Mouse (Mus musculus): ENCODE measurements at regions not wholly inside any gene's neighbourhood (a gene's known extent, or its start where the extent isn't known, plus 50 kb on each side); places are given as distances from the start of the nearest gene placed in this dataset.

- H3K79me2 ChIP-seq (ENCODE audit: control insufficient read depth, insufficient read depth): no peaks in the 10 kb centered on the region
- H3K4me3 ChIP-seq (ENCODE audit: insufficient read depth, poor library complexity, severe bottlenecking): no peak overlapping the region
- no peaks in the 10 kb centered on the region for H3K79me3 ChIP-seq (ENCODE audit: low read depth)
- no peaks in the 10 kb centered on the region for H3K27me3 ChIP-seq (ENCODE audit: control insufficient read depth, insufficient read depth, insufficient read length)
- no peaks in the 10 kb centered on the region for H3K36me3 ChIP-seq (ENCODE audit: control insufficient read depth, insufficient read depth)
- H3ac ChIP-seq (ENCODE audit: control insufficient read depth, insufficient read length, low read depth): no peak overlapping the region
- TF ChIP-seq MYOG (IDR thresholded peaks at IDR 0.05; ENCODE audit: control insufficient read depth, extremely low read depth, insufficient read length): no peak
- TF ChIP-seq FOSL1 (IDR thresholded peaks at IDR 0.05; ENCODE audit: insufficient read depth, low read length, poor library complexity, severe bottlenecking): no peak
- TF ChIP-seq MYOD1 (IDR thresholded peaks at IDR 0.05; ENCODE audit: control insufficient read depth, insufficient read length, low read depth): no peak
- no peak for TF ChIP-seq MAX (IDR thresholded peaks at IDR 0.05)
- no peak for TF ChIP-seq USF1 (IDR thresholded peaks at IDR 0.05; ENCODE audit: low read depth)
- TF ChIP-seq CEBPB (IDR thresholded peaks at IDR 0.05; ENCODE audit: low read depth): no peak
- no peak for TF ChIP-seq CTCF (IDR thresholded peaks at IDR 0.05; ENCODE audit: control insufficient read depth, insufficient read depth, insufficient read length)
These were observed 99.7 kb downstream of the Gadd45g start for GRCm38 (mm10) chr13:51946171-51946570.

GRCm38 (mm10) chr13:51948896-51949295 is 102.4 kb downstream of the Gadd45g start:
- TF ChIP-seq CEBPB (IDR thresholded peaks at IDR 0.05; ENCODE audit: low read depth) (no peak), MAX (IDR thresholded peaks at IDR 0.05) (no peak), USF1 (IDR thresholded peaks at IDR 0.05; ENCODE audit: low read depth) (no peak), CTCF (IDR thresholded peaks at IDR 0.05; ENCODE audit: control insufficient read depth, insufficient read depth, insufficient read length) (no peak), MYOD1 (IDR thresholded peaks at IDR 0.05; ENCODE audit: control insufficient read depth, insufficient read length, low read depth) (no peak), FOSL1 (IDR thresholded peaks at IDR 0.05; ENCODE audit: insufficient read depth, low read length, poor library complexity, severe bottlenecking) (no peak), MYOG (IDR thresholded peaks at IDR 0.05; ENCODE audit: control insufficient read depth, extremely low read depth, insufficient read length) (no peak)
- H3K36me3 ChIP-seq (ENCODE audit: control insufficient read depth, insufficient read depth): no peaks in the 10 kb centered on the region
- no peak overlapping the region for H3ac ChIP-seq (ENCODE audit: control insufficient read depth, insufficient read length, low read depth)
- no peak overlapping the region for H3K4me3 ChIP-seq (ENCODE audit: insufficient read depth, poor library complexity, severe bottlenecking)
- no peaks in the 10 kb centered on the region for H3K79me3 ChIP-seq (ENCODE audit: low read depth)
- H3K79me2 ChIP-seq (ENCODE audit: control insufficient read depth, insufficient read depth): no peaks in the 10 kb centered on the region
- no peaks in the 10 kb centered on the region for H3K27me3 ChIP-seq (ENCODE audit: control insufficient read depth, insufficient read depth, insufficient read length)

GRCm38 (mm10) chr13:51951506-51952038 is 105.1 kb downstream of the Gadd45g start:
- TF ChIP-seq MYOD1 (IDR thresholded peaks at IDR 0.05; ENCODE audit: control insufficient read depth, insufficient read length, low read depth) (no peak), USF1 (IDR thresholded peaks at IDR 0.05; ENCODE audit: low read depth) (no peak), CTCF (IDR thresholded peaks at IDR 0.05; ENCODE audit: control insufficient read depth, insufficient read depth, insufficient read length) (no peak), MAX (IDR thresholded peaks at IDR 0.05) (no peak), CEBPB (IDR thresholded peaks at IDR 0.05; ENCODE audit: low read depth) (no peak), FOSL1 (IDR thresholded peaks at IDR 0.05; ENCODE audit: insufficient read depth, low read length, poor library complexity, severe bottlenecking) (no peak), MYOG (IDR thresholded peaks at IDR 0.05; ENCODE audit: control insufficient read depth, extremely low read depth, insufficient read length) (no peak)
- Histone ChIP-seq H3K36me3 (ENCODE audit: control insufficient read depth, insufficient read depth) (no peaks in the 10 kb centered on the region), H3K79me3 (ENCODE audit: low read depth) (no peaks in the 10 kb centered on the region), H3K79me2 (ENCODE audit: control insufficient read depth, insufficient read depth) (no peaks in the 10 kb centered on the region), H3K4me3 (ENCODE audit: insufficient read depth, poor library complexity, severe bottlenecking) (no peak overlapping the region), H3K27me3 (ENCODE audit: control insufficient read depth, insufficient read depth, insufficient read length) (no peaks in the 10 kb centered on the region), H3ac (ENCODE audit: control insufficient read depth, insufficient read length, low read depth) (no peak overlapping the region)

- TF ChIP-seq CTCF (IDR thresholded peaks at IDR 0.05; ENCODE audit: control insufficient read depth, insufficient read depth, insufficient read length): no peak
- no peak for TF ChIP-seq MYOG (IDR thresholded peaks at IDR 0.05; ENCODE audit: control insufficient read depth, extremely low read depth, insufficient read length)
- TF ChIP-seq USF1 (IDR thresholded peaks at IDR 0.05; ENCODE audit: low read depth): no peak
- TF ChIP-seq MYOD1 (IDR thresholded peaks at IDR 0.05; ENCODE audit: control insufficient read depth, insufficient read length, low read depth): no peak
- no peak for TF ChIP-seq FOSL1 (IDR thresholded peaks at IDR 0.05; ENCODE audit: insufficient read depth, low read length, poor library complexity, severe bottlenecking)
- Histone ChIP-seq H3K79me3 (ENCODE audit: low read depth) (no peaks in the 10 kb centered on the region), H3K4me3 (ENCODE audit: insufficient read depth, poor library complexity, severe bottlenecking) (no peak overlapping the region), H3ac (ENCODE audit: control insufficient read depth, insufficient read length, low read depth) (no peak overlapping the region), H3K27me3 (ENCODE audit: control insufficient read depth, insufficient read depth, insufficient read length) (no peaks in the 10 kb centered on the region), H3K79me2 (ENCODE audit: control insufficient read depth, insufficient read depth) (no peaks in the 10 kb centered on the region), H3K36me3 (ENCODE audit: control insufficient read depth, insufficient read depth) (no peaks in the 10 kb centered on the region)
These were observed 106.6 kb downstream of the Gadd45g start for GRCm38 (mm10) chr13:51953084-51953483.

GRCm38 (mm10) chr13:51953569-51953968 is 107.1 kb downstream of the Gadd45g start:
- Histone ChIP-seq H3K79me3 (ENCODE audit: low read depth) (no peaks in the 10 kb centered on the region), H3ac (ENCODE audit: control insufficient read depth, insufficient read length, low read depth) (no peak overlapping the region), H3K79me2 (ENCODE audit: control insufficient read depth, insufficient read depth) (no peaks in the 10 kb centered on the region), H3K27me3 (ENCODE audit: control insufficient read depth, insufficient read depth, insufficient read length) (no peaks in the 10 kb centered on the region), H3K4me3 (ENCODE audit: insufficient read depth, poor library complexity, severe bottlenecking) (no peak overlapping the region), H3K36me3 (ENCODE audit: control insufficient read depth, insufficient read depth) (no peaks in the 10 kb centered on the region)
- TF ChIP-seq FOSL1 (IDR thresholded peaks at IDR 0.05; ENCODE audit: insufficient read depth, low read length, poor library complexity, severe bottlenecking) (no peak), CEBPB (IDR thresholded peaks at IDR 0.05; ENCODE audit: low read depth) (no peak), MAX (IDR thresholded peaks at IDR 0.05) (no peak), MYOD1 (IDR thresholded peaks at IDR 0.05; ENCODE audit: control insufficient read depth, insufficient read length, low read depth) (no peak), USF1 (IDR thresholded peaks at IDR 0.05; ENCODE audit: low read depth) (no peak), MYOG (IDR thresholded peaks at IDR 0.05; ENCODE audit: control insufficient read depth, extremely low read depth, insufficient read length) (no peak), CTCF (IDR thresholded peaks at IDR 0.05; ENCODE audit: control insufficient read depth, insufficient read depth, insufficient read length) (no peak)

GRCm38 (mm10) chr13:51957101-51957500 is 110.6 kb downstream of the Gadd45g start:
- H3K79me2 ChIP-seq (ENCODE audit: control insufficient read depth, insufficient read depth): no peaks in the 10 kb centered on the region

More at GRCm38 (mm10) chr13:51957101-51957500, 110.6 kb downstream of the Gadd45g start:
- no peaks in the 10 kb centered on the region for H3K36me3 ChIP-seq (ENCODE audit: control insufficient read depth, insufficient read depth)
- H3K27me3 ChIP-seq (ENCODE audit: control insufficient read depth, insufficient read depth, insufficient read length): no peaks in the 10 kb centered on the region
- H3ac ChIP-seq (ENCODE audit: control insufficient read depth, insufficient read length, low read depth): no peak overlapping the region
- H3K4me3 ChIP-seq (ENCODE audit: insufficient read depth, poor library complexity, severe bottlenecking): no peak overlapping the region
- no peaks in the 10 kb centered on the region for H3K79me3 ChIP-seq (ENCODE audit: low read depth)
- no peak for TF ChIP-seq MYOD1 (IDR thresholded peaks at IDR 0.05; ENCODE audit: control insufficient read depth, insufficient read length, low read depth)
- no peak for TF ChIP-seq CTCF (IDR thresholded peaks at IDR 0.05; ENCODE audit: control insufficient read depth, insufficient read depth, insufficient read length)
- no peak for TF ChIP-seq MAX (IDR thresholded peaks at IDR 0.05)
- TF ChIP-seq CEBPB (IDR thresholded peaks at IDR 0.05; ENCODE audit: low read depth): no peak
- no peak for TF ChIP-seq USF1 (IDR thresholded peaks at IDR 0.05; ENCODE audit: low read depth)
- no peak for TF ChIP-seq MYOG (IDR thresholded peaks at IDR 0.05; ENCODE audit: control insufficient read depth, extremely low read depth, insufficient read length)
- TF ChIP-seq FOSL1 (IDR thresholded peaks at IDR 0.05; ENCODE audit: insufficient read depth, low read length, poor library complexity, severe bottlenecking): no peak

All from C2C12 (cell line).